Mouse (Mus musculus) CH12.LX (cell line): ENCODE data around the gene Gm20532. TPM values are rescaled to one million over a fixed set of nuclear protein-coding genes. Genes with fewer than 3 reads are reported as not detected.

Source experiments
- DNase-seq: peaks from one replicate; pipeline ENCODE4 v3.0.0-alpha.2; 2013; ENCODE audit errors: extremely low read depth
- H3K27ac ChIP-seq: 2 replicates; pipeline ENCODE4 v1.5.1; 2012; ENCODE audit warnings: low read depth, mild to moderate bottlenecking, control low read depth, moderate library complexity; ENCODE audit not compliant: insufficient read depth
- H3K27me3 ChIP-seq: replicated peaks from 2 replicates; pipeline ENCODE3; 2012; ENCODE audit warnings: inconsistent platforms
- H3K36me3 ChIP-seq, 2 experiments: replicated peaks in 1 of 2; 2 replicates each; pipeline versions ENCODE3 to v1.6.1; 2012; ENCODE audit warnings: inconsistent platforms in 1 of 2, low read length in 1 of 2, mild to moderate bottlenecking in 1 of 2, mixed read lengths in 1 of 2, moderate library complexity in 1 of 2; ENCODE audit not compliant: control insufficient read depth in 1 of 2, insufficient read depth in 1 of 2
- H3K4me1 ChIP-seq, 2 experiments: 2 replicates each; pipeline ENCODE4 v1.6.1; 2012; ENCODE audit warnings: inconsistent platforms in 1 of 2, moderate library complexity in 1 of 2; ENCODE audit not compliant: insufficient read depth in 2 of 2, control insufficient read depth in 1 of 2
- H3K4me2 ChIP-seq: 2 replicates; pipeline ENCODE4 v1.6.1; 2012; ENCODE audit warnings: low read depth, mild to moderate bottlenecking, control low read depth; ENCODE audit not compliant: poor library complexity, insufficient read depth, severe bottlenecking
- H3K4me3 ChIP-seq, 3 experiments: fragments of 150-350 bp in 1 of 3; sonication (generic) in 1 of 3; replicated peaks in 1 of 3; 2 replicates each; pipeline versions ENCODE3 to v1.5.1; 2011 to 2012; ENCODE audit warnings: low read depth in 2 of 3, low read length in 2 of 3, mild to moderate bottlenecking in 2 of 3, moderate library complexity in 2 of 3, control low read depth in 1 of 3, improper control_type of control experiment in 1 of 3, inconsistent platforms in 1 of 3, mixed read lengths in 1 of 3; ENCODE audit not compliant: poor library complexity in 1 of 3
- H3K79me2 ChIP-seq: replicated peaks from 2 replicates; pipeline ENCODE4 v1.6.1; 2012; ENCODE audit warnings: mild to moderate bottlenecking, moderate library complexity; ENCODE audit not compliant: control insufficient read depth, poor library complexity, insufficient read depth, severe bottlenecking; ENCODE audit errors: extremely low read depth
- H3K9ac ChIP-seq: 2 replicates; pipeline ENCODE4 v1.6.1; 2012; ENCODE audit warnings: low read depth, mild to moderate bottlenecking, control low read depth, moderate library complexity; ENCODE audit not compliant: insufficient read depth
- H3K9me3 ChIP-seq: replicated peaks from 2 replicates; pipeline ENCODE3; 2012; ENCODE audit warnings: low read length, inconsistent platforms, mixed read lengths
- BHLHE40 ChIP-seq: IDR thresholded peaks from 2 replicates; pipeline ENCODE4 v1.6.1; 2011; ENCODE audit warnings: mild to moderate bottlenecking, low read depth, low read length, improper control_type of control experiment
- CHD1 ChIP-seq: IDR thresholded peaks from 2 replicates; pipeline ENCODE4 v1.6.1; 2012; ENCODE audit warnings: low read depth, low read length, improper control_type of control experiment, inconsistent platforms
- CHD2 ChIP-seq: IDR thresholded peaks from 2 replicates; pipeline ENCODE4 v1.6.1; 2011; ENCODE audit warnings: low read length, improper control_type of control experiment
- E2F4 ChIP-seq: IDR thresholded peaks from 2 replicates; pipeline ENCODE4 v1.6.1; 2011; ENCODE audit warnings: low read depth, low read length, improper control_type of control experiment; ENCODE audit not compliant: insufficient replicate concordance
- ELF1 ChIP-seq: IDR thresholded peaks from 2 replicates; pipeline ENCODE4 v1.6.1; 2014; ENCODE audit warnings: low read depth, mild to moderate bottlenecking, inconsistent platforms, low read length, improper control_type of control experiment
- EP300 ChIP-seq: IDR thresholded peaks from 2 replicates; pipeline ENCODE4 v1.6.1; 2011; ENCODE audit warnings: low read length, improper control_type of control experiment
- ETS1 ChIP-seq: conservative IDR thresholded peaks from 2 replicates; pipeline ENCODE4 v1.6.1; 2012; ENCODE audit warnings: low read depth, mild to moderate bottlenecking, inconsistent platforms, low read length, improper control_type of control experiment, moderate library complexity
- HCFC1 ChIP-seq: IDR thresholded peaks from 2 replicates; pipeline ENCODE4 v1.6.1; 2012; ENCODE audit warnings: low read depth, mild to moderate bottlenecking, inconsistent platforms, low read length, improper control_type of control experiment
- IRF4 ChIP-seq: IDR thresholded peaks from 2 replicates; pipeline ENCODE4 v1.6.1; 2014; ENCODE audit warnings: low read depth, mild to moderate bottlenecking, inconsistent platforms, low read length, improper control_type of control experiment
- JUND ChIP-seq: conservative IDR thresholded peaks from 2 replicates; pipeline ENCODE4 v1.6.1; 2011; ENCODE audit warnings: low read depth, low read length, improper control_type of control experiment
- KAT2A ChIP-seq: IDR thresholded peaks from 2 replicates; pipeline ENCODE4 v1.6.1; 2012; ENCODE audit warnings: low read length, improper control_type of control experiment, inconsistent platforms; ENCODE audit not compliant: insufficient replicate concordance
- MAFK ChIP-seq: IDR thresholded peaks from 2 replicates; pipeline ENCODE4 v1.6.1; 2011; ENCODE audit warnings: low read length, improper control_type of control experiment; ENCODE audit not compliant: insufficient replicate concordance
- MAZ ChIP-seq: IDR thresholded peaks from 2 replicates; pipeline ENCODE4 v1.6.1; 2012; ENCODE audit warnings: low read depth, mild to moderate bottlenecking, inconsistent platforms, low read length, improper control_type of control experiment, moderate library complexity
- MEF2A ChIP-seq: IDR thresholded peaks from 2 replicates; pipeline ENCODE4 v1.6.1; 2014; ENCODE audit warnings: low read depth, mild to moderate bottlenecking, inconsistent platforms, low read length, improper control_type of control experiment, borderline replicate concordance
- MXI1 ChIP-seq: IDR thresholded peaks from 2 replicates; pipeline ENCODE4 v1.6.1; 2011; ENCODE audit warnings: mild to moderate bottlenecking, low read depth, low read length, improper control_type of control experiment
- MYC ChIP-seq: IDR thresholded peaks from 2 replicates; pipeline ENCODE4 v1.6.1; 2011; ENCODE audit warnings: low read depth, mild to moderate bottlenecking, improper control_type of control experiment, low read length
- PAX5 ChIP-seq: IDR thresholded peaks from 2 replicates; pipeline ENCODE4 v1.6.1; 2012; ENCODE audit warnings: low read length, inconsistent platforms, mixed read lengths
- POLR2A ChIP-seq: IDR thresholded peaks from 2 replicates; pipeline ENCODE4 v1.6.1; 2011; ENCODE audit warnings: low read depth, mild to moderate bottlenecking, improper control_type of control experiment, low read length
- POLR2AphosphoS2 ChIP-seq: IDR thresholded peaks from 2 replicates; pipeline ENCODE4 v1.6.1; 2011; ENCODE audit warnings: low read depth, low read length, improper control_type of control experiment
- RAD21 ChIP-seq: IDR thresholded peaks from 2 replicates; pipeline ENCODE4 v1.6.1; 2011; ENCODE audit warnings: low read depth, mild to moderate bottlenecking, low read length, improper control_type of control experiment, moderate library complexity
- SIN3A ChIP-seq: IDR thresholded peaks from 2 replicates; pipeline ENCODE4 v1.6.1; 2012; ENCODE audit warnings: low read length, improper control_type of control experiment, inconsistent platforms
- SMC3 ChIP-seq: IDR thresholded peaks from 2 replicates; pipeline ENCODE4 v1.6.1; 2011; ENCODE audit warnings: low read depth, low read length, improper control_type of control experiment
- TBP ChIP-seq: conservative IDR thresholded peaks from 2 replicates; pipeline ENCODE4 v1.6.1; 2011; ENCODE audit warnings: low read depth, low read length, improper control_type of control experiment
- UBTF ChIP-seq: IDR thresholded peaks from 2 replicates; pipeline ENCODE4 v1.6.1; 2012; ENCODE audit warnings: low read depth, mild to moderate bottlenecking, inconsistent platforms, low read length, improper control_type of control experiment, moderate library complexity
- USF1 ChIP-seq: IDR thresholded peaks from 2 replicates; pipeline ENCODE4 v1.6.1; 2014; ENCODE audit warnings: low read depth, mild to moderate bottlenecking, inconsistent platforms, low read length, improper control_type of control experiment
- USF2 ChIP-seq: conservative IDR thresholded peaks from 2 replicates; pipeline ENCODE4 v1.6.1; 2011; ENCODE audit warnings: low read depth, low read length, improper control_type of control experiment
- ZMIZ1 ChIP-seq: IDR thresholded peaks from 2 replicates; pipeline ENCODE4 v1.6.1; 2012; ENCODE audit warnings: low read depth, mild to moderate bottlenecking, inconsistent platforms, low read length, improper control_type of control experiment
- ZNF384 ChIP-seq: IDR thresholded peaks from 2 replicates; pipeline ENCODE4 v1.6.1; 2012; ENCODE audit warnings: low read depth, low read length, improper control_type of control experiment, inconsistent platforms
- dilution Hi-C: fragments of 300-500 bp; cut with MboI; formaldehyde crosslinking; loops from 2 replicates; pipeline ENCODE4 v1.14.3; 2020; ENCODE audit warnings: low sequenced_read_pairs; ENCODE audit not compliant: extremely low pct_unique_long_range_greater_than_20kb, extremely low pct_ligation_motif_present
- in situ Hi-C: fragments of 300-500 bp; cut with MboI; formaldehyde crosslinking; loops from 3 replicates; pipeline ENCODE4 v1.14.3; 2019; ENCODE audit warnings: low sequenced_read_pairs, low pct_ligation_motif_present, low pct_unique_long_range_greater_than_20kb, mixed read lengths
- polyA plus RNA-seq: library from polyadenylated mRNA; unstranded; fragments of >175 nt; gene quantifications from 2 replicates; pipeline ENCODE4 v1.2.1, GENCODE M21; 2012; ENCODE audit warnings: low read depth; ENCODE audit not compliant: insufficient read length
- total RNA-seq, 2 experiments: library from RNA; depleted of rRNA; stranded (reverse); fragments of 300-350 nt in 1 of 2; fragments of >200 nt in 1 of 2; gene quantifications; 2 replicates each; pipeline ENCODE4 v1.2.3; 2012 to 2014

Gene Gm20532
- total and polyA plus RNA-seq, 3 experiments = not detected

DNA sequence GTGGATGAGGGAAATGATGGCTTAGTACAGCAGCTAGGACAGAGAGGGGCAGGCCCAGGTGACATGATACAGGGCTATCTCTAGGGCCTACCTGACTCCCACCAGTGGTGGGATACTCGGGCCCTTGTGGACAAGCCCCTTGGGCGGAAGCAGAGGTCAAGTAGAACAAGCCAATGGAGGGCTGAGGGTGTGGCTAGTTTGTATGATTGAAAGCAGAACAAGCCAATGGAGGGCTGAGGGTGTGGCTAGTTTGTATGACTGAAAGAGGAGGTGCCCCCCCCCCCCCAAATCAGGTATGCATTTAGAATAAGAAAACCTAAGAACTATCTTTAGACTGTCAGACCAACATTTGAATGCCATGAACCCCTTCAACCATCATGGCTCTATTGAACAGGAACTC is 4.2 kb upstream of the Gm20532 start:
- peaks cover 32% of the 10 kb centered on the region for H3K27me3 ChIP-seq
- TF ChIP-seq CHD2 (0 out of 2 replicates have a peak, but pooled peaks have one; percentile 42), EP300 (no peak), CHD1 (no peak), ELF1 (peak; percentile 57), POLR2A (peak; percentile 52; the same call in 1 of the 2 replicates), ETS1 (no peak)
- TF ChIP-seq, all 38 proteins: peak for 3
- H3K4me1 ChIP-seq = peaks cover 16 to 38% of the 10 kb centered on the region in 2 experiments
- no peaks in the 10 kb centered on the region for H3K36me3 ChIP-seq
- H3K9ac ChIP-seq = peak overlapping the region; percentile 23; the same call in 1 of the 2 replicates
- peak overlapping the region; percentile 38 to 66 (median 46) for H3K4me3 ChIP-seq
- no peak for DNase-seq
- dilution Hi-C loops = no loop called here
- H3K79me2 ChIP-seq = no peaks in the 10 kb centered on the region
- no peaks in the 10 kb centered on the region for H3K9me3 ChIP-seq
- peak overlapping the region; percentile 52 for H3K4me2 ChIP-seq
- H3K27ac ChIP-seq = no peak overlapping the region
- in situ Hi-C loops = no loop called here

DNA sequence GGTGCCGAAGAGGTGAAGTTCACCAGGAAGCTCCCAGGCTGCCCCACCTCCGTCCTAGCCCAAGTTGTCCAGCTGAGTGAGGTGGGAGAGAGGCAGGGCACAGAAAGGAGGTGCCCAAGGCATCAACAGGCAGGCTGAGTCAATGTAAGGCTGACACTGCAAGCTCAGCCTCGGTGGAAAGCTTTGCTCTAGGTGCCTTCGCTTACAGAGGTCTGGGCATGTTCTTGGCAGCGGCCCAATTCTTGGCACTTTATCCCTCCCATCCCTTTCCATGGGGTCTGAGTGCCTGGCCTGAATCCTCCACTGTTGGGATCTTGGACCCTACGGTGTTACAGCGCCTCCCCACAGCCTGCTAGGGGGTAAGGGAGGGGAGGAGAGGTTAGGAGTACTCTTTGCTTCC is 3.7 kb upstream of the Gm20532 start:
- peaks cover 14 to 36% of the 10 kb centered on the region in 2 experiments for H3K4me1 ChIP-seq

DNA sequence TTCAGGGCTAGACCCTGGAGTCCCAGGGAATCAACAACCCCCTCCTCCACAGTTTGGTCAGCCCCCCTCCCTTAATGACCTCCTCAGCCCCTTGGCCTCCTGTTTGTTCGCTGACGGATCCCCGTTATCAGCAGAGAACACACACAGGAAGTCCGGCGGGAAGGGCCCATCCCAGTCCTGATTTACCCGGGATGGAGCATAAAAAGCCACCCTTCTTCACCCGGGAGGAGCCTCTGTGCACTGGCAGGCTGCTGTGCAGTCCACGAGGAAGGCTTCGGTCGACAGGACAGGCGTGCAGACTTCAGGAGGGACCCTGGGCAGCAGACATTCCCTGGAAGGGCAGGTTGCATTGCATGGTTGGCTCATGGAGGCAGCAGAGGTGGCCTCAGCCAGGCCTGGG is 2.8 kb upstream of the Gm20532 start:
- no peak for TF ChIP-seq MXI1
- no peak for TF ChIP-seq E2F4
- TF ChIP-seq MYC = no peak
- TF ChIP-seq HCFC1 = no peak
- no peak for TF ChIP-seq UBTF
- TF ChIP-seq ETS1 = no peak
- no peak for TF ChIP-seq SMC3
- TF ChIP-seq MAFK = no peak
- no peak for TF ChIP-seq MAZ
- TF ChIP-seq ELF1 = no peak
- no peak for TF ChIP-seq BHLHE40
- TF ChIP-seq IRF4 = no peak
- no peak for TF ChIP-seq PAX5
- TF ChIP-seq, all 38 proteins: peak for 0
- H3K27ac ChIP-seq = no peak overlapping the region
- H3K4me2 ChIP-seq = no peak overlapping the region
- peaks cover 10 to 27% of the 10 kb centered on the region in 2 experiments for H3K4me1 ChIP-seq
- no peak for DNase-seq
- no peak overlapping the region for H3K9ac ChIP-seq
- H3K4me3 ChIP-seq = no peak overlapping the region
- in situ Hi-C loops (no loop called here), dilution Hi-C loops (no loop called here)
- peaks cover 32% of the 10 kb centered on the region for H3K27me3 ChIP-seq
- no peaks in the 10 kb centered on the region for H3K79me2 ChIP-seq
- no peaks in the 10 kb centered on the region for H3K36me3 ChIP-seq
- H3K9me3 ChIP-seq = no peaks in the 10 kb centered on the region

More for the DNA sequence above, 3.7 kb upstream of the Gm20532 start:
- Histone ChIP-seq H3K27ac (no peak overlapping the region), H3K36me3 (no peaks in the 10 kb centered on the region), H3K79me2 (no peaks in the 10 kb centered on the region), H3K4me2 (no peak overlapping the region), H3K27me3 (peaks cover 32% of the 10 kb centered on the region), H3K9me3 (no peaks in the 10 kb centered on the region), H3K4me3 (no peak overlapping the region), H3K9ac (no peak overlapping the region)
- TF ChIP-seq ZNF384 = no peak
- TF ChIP-seq MAZ = no peak
- no peak for TF ChIP-seq USF1
- TF ChIP-seq SIN3A = no peak
- TF ChIP-seq EP300 = no peak
- no peak for TF ChIP-seq IRF4
- TF ChIP-seq POLR2A = no peak
- no peak for TF ChIP-seq RAD21
- TF ChIP-seq HCFC1 = no peak
- TF ChIP-seq MEF2A = no peak
- TF ChIP-seq JUND = no peak
- TF ChIP-seq KAT2A = no peak
- TF ChIP-seq TBP = no peak
- TF ChIP-seq POLR2AphosphoS2 = no peak
- TF ChIP-seq CHD1 = no peak
- no peak for TF ChIP-seq USF2
- no peak for TF ChIP-seq ZMIZ1
- no peak for TF ChIP-seq ELF1
- dilution Hi-C loops = no loop called here
- in situ Hi-C loops = no loop called here
- DNase-seq = no peak
